Mouse (Mus musculus) embryo, embryonic 11 days (tissue): ENCODE data around the gene Asic2.

ENCODE experiments used
- DNase-seq: peaks from one replicate; pipeline ENCODE4 v3.0.0-alpha.2; 2015

Gene Asic2

GRCm38 (mm10) chr11:81968401-81968881, at the start of gene Asic2:
TSS of gene Asic2 (minus strand) at chr11:81968457.
- peak; percentile 56 for DNase-seq

GRCm38 (mm10) chr11:82016181-82016780, 48.0 kb upstream of the Asic2 start:
- DNase-seq, result no peak

- no peak for DNase-seq
Measured at GRCm38 (mm10) chr11:82015066-82015465, 46.8 kb upstream of the Asic2 start.

DNA sequence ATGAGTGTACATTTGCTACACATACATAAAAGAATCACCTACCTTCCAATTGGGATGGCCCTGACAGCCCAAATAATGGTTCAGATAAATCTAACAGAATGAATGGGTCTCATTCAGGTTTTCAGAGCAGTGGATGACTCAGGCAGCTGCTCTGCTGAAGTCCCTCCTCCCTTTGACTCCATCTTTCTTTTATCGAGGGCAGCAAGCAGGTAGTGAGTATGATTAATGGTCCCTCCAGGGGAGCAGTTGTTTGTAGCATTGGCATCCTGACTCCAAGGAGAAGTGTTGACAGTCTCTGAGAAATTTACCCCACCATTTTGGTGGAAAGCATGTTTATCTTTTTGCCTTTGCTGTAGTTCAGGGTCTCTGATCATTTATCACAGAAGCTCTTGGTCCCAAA, 45.5 kb upstream of the Asic2 start:
- DNase-seq, result no peak

DNA sequence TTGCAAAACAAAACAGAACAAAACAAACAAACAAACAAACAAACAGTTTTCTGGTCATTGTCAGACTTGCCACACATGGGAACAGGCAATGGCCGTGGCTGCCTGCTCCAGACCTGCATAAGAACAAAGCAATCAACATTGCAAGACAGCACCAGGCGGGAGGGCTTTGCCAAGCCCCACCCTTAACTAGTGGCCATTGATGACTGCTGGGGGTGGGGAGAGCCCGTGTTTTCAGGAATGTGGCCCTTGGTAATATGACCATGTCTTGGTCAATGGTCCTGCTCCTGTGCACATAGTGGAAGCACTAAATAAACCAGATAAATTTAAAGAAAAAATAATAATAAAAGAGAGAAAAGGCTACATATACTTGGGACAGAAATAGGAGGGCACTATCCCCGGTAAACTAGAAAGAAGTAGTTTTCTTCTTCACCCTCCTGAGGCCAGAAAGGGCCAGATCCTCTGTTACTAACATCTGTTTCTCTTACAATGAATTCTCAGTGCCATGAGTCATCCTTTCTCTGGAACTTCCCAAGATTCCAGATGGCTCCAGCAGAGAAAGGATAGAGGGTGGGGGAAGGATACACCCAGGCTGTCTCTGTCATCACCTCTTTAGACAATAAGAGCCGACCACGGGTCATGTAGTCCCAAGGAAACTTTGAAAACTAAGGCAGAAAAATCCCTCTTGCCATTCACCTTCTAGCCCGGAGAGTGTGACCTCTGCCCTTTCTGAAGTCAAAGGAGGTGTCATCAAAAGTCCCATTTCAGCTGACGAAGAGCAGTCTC, 43.3 kb upstream of the Asic2 start:
- DNase-seq, result no peak

DNA sequence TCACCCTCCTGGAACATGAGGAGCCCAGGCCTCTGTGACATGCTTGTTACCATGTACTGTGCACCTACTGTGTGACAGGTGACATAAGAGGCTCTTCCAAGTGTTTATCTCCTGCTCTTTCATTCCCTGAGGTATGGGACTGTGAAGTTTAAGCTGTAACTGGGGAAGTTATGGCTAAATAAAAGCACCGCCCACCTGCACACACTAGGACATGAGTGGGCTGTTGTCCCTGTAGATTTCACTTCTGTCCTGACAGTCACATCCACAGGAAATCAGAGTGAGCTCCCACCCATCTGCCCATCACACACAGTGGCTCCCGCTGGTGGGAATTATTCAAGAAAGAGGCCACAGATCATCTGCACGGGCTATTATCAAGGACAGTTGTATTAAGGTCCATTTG, 41.9 kb upstream of the Asic2 start:
- DNase-seq, result no peak

DNA sequence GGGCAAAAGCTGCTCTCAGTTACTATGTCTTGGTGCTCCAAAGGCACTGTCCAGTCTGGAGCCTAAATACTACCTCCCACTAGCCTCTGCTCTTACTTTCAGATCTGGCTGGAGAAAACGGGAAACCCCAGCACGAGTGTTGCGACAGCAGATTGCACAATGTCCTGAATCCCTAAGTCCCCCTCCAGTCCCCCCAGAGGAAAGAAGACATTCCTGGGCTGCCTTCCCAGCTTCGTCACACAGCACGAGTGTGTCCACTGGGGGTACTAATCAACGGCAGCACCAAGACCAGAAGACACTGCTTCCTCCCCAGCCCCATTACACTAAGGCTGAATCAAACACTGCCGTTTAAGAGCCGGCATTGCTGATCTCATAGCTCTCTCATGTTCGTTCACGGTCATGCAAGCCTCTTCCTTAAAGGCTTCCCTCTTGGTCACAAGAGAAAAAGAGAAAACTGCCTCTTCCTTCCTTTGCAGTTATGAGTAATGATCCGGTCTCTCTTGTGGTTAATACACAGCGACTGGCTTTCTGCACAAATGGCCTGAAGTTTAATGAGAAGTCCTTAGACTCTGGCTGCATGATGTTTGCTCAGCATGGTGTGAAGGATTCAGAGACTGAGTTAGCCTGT, 38.7 kb upstream of the Asic2 start:
- DNase-seq, result no peak

DNA sequence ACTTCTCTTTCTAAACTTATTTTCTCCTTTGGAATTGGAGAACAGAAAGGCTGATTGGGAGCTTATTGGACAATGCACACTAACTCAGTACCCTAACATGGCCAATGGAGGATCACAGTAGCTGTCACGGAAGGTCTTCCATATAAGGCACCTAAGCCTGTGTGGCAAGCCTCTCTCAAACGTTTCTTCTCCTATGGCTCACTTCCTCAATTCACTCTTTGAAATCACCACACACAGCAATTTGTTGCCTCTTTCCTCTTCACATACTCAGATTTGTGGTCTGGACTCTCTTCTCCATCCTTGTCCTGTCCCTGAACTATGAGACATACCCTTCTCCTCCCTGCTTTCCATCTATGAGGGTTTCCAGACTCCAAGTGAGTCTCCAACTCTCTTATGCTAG, 36.6 kb upstream of the Asic2 start:
- DNase-seq, result no peak

- no peak for DNase-seq
Measured at GRCm38 (mm10) chr11:82000581-82000980, 32.3 kb upstream of the Asic2 start.

GRCm38 (mm10) chr11:81999469-81999868, 31.2 kb upstream of the Asic2 start:
- DNase-seq, result no peak

GRCm38 (mm10) chr11:81998646-81999045, 30.4 kb upstream of the Asic2 start:
- no peak for DNase-seq

DNA sequence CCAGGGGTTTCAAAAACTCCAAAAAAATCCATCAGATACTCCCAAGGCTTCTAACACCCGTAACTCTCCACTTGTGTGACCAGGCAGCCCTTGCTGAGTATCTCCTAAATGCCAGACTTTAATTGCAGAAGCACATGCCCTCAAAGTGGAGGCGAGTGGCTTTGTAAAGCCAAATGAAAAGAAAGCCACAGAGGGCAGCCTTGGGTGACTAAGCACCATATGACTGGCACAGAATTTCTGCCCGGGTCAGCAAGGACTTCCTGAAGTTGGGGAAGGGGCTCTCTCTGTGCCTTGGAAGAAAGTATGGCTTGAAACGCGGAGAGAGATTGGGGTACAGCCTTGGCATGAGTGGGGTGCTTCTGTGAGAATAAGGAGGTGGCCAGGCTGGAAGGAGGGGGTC, 28.8 kb upstream of the Asic2 start:
- DNase-seq, result no peak

GRCm38 (mm10) chr11:81996172-81996841, 28.1 kb upstream of the Asic2 start:
- DNase-seq, result peak; percentile 72

DNA sequence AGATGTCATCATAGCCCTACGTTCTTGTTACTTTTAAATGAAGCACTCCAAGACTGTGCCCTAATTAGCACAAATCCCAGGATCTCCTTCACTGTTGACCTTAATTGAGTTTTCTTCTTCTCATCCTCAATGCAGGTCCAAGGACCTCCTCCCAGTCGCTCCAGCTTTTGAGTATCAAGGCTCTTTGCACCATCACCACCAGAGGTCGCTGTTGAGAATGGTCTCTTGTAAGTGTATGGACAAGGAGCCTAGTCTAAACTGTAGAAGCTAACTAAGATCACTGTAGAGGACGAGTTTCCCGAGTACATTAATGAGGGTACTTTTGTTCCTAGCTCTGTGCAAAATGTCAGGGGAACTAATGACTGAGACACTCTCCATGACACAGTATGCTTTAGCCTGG, 14.9 kb upstream of the Asic2 start:
- DNase-seq, result peak; percentile 85

- DNase-seq, result peak; percentile 57
Measured at GRCm38 (mm10) chr11:81982191-81982590, 13.9 kb upstream of the Asic2 start.

DNA sequence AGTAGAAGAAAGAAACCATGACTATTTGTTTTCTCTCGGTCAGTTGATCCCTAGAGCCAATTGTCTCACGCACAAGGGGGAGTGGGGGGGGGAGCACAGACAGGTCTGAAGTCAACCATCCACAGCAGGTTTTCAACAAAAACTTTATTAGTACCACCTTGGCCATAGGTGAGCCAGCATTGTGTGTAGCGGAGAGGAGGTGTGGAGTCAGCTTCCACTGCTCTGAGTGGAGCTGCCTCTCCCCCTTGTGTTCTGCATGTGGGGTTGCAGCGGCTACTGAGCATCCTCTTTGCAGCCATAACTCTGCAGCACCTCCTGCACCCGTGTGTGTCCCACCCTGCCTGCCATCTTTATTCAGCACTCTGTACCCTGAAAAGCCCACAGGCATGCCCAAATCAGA, 6.3 kb upstream of the Asic2 start:
- DNase-seq, result peak; percentile 50

DNA sequence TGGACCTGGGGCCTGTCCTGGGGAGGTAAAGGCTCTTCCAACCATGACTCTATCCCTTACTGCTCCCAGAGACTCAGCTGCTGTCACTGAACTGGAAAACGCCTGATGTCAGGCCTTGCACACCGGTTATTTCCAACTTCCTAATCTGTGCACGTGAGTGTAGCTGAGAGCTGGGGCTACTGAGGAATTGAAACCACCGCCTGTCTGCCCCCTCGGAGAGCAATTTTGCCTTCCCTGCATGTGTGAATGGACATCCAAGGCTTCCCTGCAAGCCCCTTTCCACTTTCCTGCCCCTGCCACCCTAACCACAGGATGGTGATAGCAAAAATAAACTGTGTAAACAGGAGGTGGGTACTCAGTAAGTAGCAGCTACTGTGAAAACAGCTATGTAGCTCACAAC, 5.4 kb upstream of the Asic2 start:
- DNase-seq, result no peak

- no peak for DNase-seq
Measured at GRCm38 (mm10) chr11:81972044-81972443, 3.8 kb upstream of the Asic2 start.

DNA sequence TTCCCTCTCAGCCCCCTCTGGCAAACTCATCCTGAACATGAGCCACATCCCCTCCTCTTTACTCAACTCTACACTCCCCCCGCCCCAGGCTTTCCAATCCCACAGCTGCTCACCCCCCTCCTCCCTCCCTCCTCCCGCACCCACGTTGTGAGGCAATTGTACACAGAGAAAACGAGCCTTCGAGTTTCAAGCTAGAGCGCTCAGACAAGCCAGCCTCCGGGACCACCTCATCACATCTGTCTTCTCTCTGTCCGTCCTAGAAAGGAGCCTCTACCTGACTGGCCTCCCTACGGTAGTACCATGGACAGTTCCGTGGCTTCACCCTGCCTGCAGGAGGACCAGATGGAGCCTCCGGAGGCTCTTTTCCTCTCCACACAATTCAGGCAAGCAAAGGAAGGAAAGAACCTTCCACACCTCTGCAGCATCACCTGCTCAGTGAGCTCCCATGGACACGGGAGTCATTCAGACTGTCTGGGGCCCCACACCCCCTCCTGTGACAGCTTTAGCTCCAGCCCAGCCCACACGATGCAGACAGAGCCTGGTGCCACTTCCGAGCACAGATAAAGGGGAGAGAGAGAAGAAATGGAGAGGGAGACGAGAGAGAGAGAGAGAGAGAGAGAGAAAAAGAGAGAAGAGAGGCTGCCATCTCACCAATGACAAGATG, 1.5 kb downstream of the Asic2 start:
- peak; percentile 76 for DNase-seq

DNA sequence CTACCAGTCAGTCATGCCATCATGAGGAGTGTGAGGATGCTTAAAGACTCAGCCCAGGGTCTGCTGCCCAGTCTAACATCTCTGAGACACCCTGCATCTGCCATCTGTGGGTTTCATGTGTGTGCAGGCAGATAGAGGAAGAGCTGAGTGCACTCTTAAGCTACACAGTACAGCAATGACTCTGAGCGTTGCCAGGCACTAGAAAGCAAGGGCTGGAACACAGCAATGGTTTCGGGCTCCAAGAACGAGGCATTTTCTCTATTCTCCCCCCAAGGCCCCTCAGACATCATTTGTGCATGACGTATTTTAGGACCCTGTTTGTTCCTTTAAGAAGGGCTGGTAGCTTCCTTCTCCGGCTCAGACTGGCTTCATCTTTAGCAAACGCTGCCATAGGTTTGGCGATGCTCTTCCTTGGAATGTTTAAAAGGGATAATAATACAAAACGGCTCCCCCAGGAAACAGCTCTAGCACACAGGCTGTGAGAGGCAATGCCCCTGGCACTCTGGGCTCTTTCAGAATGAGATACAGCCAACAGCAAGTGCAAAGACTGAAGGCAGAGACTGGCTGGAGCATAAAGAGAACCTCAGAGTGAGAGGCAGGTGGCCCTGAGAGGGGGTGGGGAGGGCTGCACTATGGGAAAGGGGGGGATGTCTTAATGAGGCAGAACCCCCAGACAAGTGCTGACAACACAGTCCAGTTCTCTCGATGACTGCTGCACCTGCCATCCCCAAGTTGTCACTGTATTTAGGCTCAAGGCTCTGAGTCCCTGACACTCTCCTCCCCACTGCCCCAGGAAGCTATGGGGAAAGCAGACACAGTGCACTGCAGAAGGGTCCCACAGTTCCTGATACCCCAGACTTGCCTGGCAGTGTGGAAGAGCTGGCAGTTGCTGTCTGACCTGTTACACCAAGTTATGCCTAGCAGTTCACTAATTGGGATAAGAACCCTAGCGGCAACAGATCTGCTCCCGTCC, 2.3 kb downstream of the Asic2 start:
- DNase-seq, result no peak

GRCm38 (mm10) chr11:81964561-81964960, 3.7 kb downstream of the Asic2 start:
- no peak for DNase-seq

DNA sequence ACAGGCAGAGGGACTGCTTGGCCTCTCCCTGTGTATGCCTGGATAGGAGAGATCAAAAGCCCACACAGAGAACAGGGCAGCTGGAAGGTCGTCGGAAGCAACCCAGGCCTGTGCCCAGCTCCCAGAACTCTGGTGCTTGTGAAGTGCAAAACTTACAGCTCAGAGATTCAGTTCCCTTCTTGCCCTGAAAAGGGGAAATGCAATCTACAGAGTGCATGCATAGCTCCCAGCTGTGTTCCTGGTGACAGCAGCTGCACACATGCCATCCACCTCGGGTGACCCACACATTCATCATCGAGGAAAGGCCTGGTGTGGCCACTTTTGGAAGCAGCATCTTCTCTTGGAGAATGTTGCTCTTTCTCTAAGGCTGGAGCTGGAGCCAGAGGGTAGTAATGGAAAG, 13.9 kb downstream of the Asic2 start:
- DNase-seq, result no peak
